Mouse (Mus musculus) ES-E14 (cell line): ENCODE measurements at regions not wholly inside any gene's neighbourhood (a gene's known extent, or its start where the extent isn't known, plus 50 kb on each side); places are given as distances from the start of the nearest gene placed in this dataset.

ENCODE experiments used
- CHD2 ChIP-seq: IDR thresholded peaks from 2 replicates; pipeline ENCODE4 v1.6.1; 2014; ENCODE audit warnings: mild to moderate bottlenecking, low read depth, low read length, inconsistent platforms
- HCFC1 ChIP-seq: IDR thresholded peaks from 2 replicates; pipeline ENCODE4 v1.6.1; 2012; ENCODE audit warnings: low read length, inconsistent platforms, borderline replicate concordance; ENCODE audit not compliant: insufficient read depth
- MAFK ChIP-seq: IDR thresholded peaks from 2 replicates; pipeline ENCODE4 v1.6.1; 2014; ENCODE audit warnings: mild to moderate bottlenecking, low read depth, low read length, inconsistent platforms; ENCODE audit not compliant: insufficient read depth
- ZC3H11A ChIP-seq: IDR thresholded peaks from 2 replicates; pipeline ENCODE4 v1.6.1; 2012; ENCODE audit warnings: low read depth, mild to moderate bottlenecking, inconsistent platforms, low read length, borderline replicate concordance
- ZNF384 ChIP-seq: IDR thresholded peaks from 2 replicates; pipeline ENCODE4 v1.6.1; 2012; ENCODE audit warnings: low read depth, low read length, inconsistent platforms

DNA sequence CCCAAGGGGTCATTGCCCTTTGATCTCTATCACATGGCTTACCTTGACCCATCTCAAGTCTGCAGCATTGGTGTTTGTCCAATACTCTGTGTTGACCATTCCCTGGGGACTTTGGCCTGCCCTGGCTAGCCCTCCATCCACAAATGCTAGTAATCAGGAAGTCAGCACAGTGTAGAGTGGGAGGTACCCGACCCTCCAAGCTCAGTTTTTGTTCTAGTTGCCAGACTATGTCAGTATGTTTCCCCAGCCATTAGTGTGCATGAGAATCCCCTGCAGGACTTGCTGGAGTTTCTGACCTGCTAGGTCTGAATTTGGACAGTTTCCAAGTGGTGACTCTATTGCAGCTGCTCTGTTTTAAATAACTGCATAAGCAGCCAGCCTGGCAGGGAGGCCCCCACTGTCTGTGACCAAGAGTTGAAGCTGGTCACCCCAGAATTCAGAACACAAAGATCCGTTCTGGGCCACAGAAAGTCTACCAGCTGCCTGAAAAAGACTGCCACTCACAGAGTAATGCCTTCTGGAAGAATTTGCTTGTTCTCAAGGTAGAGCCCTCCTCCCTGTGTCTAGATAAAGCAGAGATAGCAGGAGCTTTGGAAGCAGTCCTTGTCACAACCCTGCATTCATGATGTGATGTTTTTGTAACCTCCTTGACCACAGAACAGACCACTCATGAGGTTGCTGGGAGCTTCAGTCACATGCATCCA lies 118.0 kb upstream of the Slc22a23 start:
- TF ChIP-seq ZC3H11A (no peak), MAFK (no peak), HCFC1 (no peak), CHD2 (no peak), ZNF384 (no peak)
